Mouse (Mus musculus) spleen, postnatal 36 days (tissue): ENCODE measurements around the gene Stpg4.

Experiments
- DNase-seq, 2 experiments: peaks; one replicate each; pipeline ENCODE4 v3.0.0; 2022; ENCODE audit warnings: low spot score in 2 of 2, mixed read lengths in 1 of 2

The Stpg4 gene

DNA sequence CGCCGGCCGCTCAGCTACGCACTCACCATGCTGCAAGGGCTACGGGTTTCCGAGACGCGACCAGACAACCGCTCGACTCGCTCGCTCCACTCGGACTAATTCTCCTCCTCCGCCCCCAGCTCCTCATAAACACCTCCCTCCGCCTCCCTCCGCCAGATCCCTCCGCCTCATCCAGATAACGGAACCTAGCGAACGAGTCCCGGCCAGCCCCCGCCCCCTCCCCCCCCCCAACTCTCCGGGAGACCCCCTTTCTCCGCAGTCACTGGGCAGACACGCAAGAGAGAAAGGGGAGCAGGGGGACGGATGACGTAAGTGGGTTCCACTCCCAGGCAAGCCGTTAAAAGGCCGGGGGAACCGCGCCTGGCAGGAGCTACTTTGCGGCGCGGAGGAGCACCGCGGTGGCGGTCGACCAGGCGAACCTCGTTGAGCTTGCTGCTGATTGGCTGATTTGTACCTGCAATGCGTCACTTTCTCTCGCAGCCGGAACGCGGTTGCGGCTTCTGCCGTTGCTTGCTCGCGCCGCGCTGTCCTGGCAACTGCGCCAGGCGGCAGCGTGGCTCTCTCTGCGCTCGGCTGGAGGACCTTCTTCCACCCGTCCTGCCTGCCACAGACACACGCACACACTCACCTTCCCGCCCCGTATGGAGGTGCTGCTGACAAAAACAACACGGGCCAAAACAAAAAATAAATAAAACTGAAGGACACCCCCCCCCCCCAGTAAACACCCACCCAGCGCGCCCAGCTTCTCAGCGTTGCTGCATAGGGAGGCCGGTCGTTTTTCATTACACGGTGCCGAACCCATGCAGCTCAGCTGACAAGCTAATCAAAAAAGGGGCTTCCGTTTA is 19.4 kb upstream of the Stpg4 start, which contains the start of gene Calm2:
TSS of gene Calm2 (minus strand) at position 169 of the 845 bp plus-strand sequence.
- DNase-seq = peak; percentile 97 to 98

DNA sequence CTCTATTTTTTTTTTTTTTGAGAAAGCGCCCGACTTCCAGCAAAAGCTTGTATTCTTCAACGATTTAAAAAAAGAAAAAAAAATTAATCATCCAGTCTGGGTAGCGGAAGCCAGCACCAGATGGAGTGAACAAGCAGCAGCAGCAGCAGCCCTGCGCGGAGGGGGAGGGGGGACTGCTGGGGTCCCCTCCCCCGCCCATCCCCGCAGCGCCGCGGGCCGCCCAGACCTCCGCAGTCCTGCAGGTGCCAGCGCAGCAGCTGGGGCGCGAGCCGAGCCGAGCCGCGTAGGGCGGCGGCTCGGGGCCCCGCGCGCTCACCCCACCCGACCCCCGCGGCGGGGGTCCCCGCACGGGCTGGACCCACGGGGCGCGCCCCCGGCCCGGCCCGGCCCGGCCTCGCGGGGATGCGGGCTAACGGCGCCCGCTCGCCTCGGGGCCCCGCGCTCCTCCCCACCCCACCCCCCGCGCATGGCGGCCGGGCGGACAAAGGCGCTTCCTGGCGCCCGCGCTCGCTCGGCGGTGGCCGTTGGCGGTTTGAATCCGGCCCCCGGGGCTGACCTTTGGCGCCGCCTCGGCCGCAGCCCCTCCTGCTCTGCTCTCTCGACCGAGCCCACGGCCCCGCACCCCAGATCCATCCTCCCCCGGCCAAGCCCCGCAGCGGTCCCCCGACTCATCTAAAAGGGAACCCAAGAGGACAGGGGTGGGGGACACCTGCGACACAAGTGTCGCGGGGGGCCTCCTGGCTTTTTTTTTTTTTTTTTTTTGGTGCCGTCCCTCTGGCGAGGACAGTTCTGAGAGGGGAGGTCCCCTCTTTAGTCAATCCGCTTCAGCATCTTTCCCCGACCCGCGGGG is 18.6 kb upstream of the Stpg4 start:
- peak; percentile 68 to 74 for DNase-seq

DNA sequence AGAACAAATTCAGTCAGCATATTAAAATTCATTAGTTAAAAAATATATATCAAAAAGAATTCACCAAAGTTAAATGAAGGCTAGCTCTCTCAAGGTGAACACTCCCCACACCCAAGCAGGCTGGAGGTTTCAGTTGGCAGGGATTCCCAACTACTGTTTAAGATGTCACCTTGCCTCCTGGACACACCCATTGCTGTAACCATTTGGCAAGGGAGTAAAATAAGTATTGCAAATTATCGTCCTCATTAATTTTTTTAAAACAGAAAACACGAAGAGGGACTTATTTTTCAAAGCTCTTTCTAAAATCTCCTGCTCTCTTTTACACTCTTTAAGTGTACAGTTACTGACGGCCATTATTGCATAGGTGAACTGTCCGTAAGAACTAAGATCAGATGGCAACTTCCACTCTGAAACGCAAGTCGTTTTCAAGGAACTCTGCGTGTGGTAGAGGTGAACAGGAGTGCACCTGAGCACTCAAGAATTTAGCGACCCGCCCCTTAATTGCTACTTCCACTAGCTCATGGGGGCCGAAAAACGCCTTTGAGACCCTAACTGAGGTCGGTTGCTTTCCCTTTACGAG is 17.9 kb upstream of the Stpg4 start:
- peak in 1 of 2 experiments; percentile 17 for DNase-seq

DNA sequence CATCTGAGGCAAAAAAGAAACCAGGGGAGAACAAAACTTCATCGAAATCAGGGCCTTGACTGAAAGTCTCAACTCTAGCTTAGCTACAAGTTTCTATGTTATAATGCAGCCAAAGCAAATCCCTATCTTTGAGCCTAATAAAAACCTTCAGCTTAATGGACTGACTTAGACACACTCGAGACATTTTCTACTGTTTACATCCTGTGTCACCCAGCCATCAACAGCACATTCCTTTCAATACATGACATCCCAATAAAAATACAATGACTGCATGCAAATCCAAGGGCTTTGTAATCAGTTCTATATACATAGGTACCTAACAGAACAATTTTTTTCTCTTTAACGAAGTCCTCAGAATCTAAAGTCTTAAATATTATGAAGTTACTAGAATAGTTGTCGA is 17.2 kb upstream of the Stpg4 start:
- DNase-seq = no peak

DNA sequence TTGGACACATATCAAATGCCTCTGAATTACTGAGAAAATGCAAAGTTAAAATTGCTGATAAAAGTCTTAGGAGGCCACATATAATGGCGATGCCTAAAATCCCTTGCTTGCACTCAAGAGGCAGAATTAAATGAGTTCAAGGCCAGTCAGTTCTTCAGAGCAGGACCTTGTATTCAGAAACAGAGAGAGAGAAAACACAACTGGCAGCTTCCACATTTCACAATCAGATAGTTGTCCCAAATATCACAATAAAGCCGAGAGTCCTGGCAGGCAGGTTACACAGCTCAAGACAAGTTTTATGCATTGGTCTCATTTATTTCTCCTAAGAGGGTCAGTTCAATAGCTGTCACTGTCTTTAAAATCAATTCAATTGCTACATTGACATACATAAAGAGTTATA is 14.0 kb upstream of the Stpg4 start:
- DNase-seq = no peak

DNA sequence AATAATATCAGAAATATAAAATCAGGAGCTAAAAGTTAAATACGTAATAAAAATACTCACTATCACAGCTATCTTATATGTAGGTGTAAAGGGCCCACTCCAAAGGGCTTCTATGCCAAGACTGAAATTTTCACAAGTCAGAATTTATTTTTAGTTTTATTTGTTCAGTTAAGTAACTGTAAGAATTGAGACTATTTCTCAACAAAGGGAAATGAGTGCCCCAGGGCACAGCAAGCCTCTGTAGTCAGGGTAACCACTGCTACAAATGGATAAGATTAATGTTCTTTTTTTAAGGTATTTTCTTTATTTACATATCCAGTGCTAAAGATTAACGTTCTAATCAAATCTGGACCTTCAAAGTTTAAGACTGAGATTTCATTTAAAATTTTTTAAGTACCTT is 11.9 kb upstream of the Stpg4 start:
- no peak for DNase-seq

DNA sequence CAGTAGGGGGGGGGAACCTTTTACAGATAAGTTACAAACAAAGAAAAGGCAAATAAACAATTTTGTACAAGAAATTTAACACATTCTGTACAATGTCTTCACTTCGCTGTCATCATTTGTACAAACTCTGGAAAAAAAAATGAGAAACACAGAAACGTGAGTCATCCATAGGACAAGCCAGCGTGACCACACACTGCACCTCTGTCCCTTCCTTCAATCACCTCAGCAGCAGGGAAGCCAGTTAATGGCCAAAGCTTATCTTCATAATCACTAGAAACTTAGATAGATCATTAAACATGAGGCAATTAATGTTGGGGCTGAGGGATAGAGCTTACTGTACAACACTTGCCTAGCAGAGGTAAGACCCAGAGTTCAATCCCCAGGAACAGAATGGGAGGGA is 6.4 kb upstream of the Stpg4 start:
- no peak for DNase-seq

DNA sequence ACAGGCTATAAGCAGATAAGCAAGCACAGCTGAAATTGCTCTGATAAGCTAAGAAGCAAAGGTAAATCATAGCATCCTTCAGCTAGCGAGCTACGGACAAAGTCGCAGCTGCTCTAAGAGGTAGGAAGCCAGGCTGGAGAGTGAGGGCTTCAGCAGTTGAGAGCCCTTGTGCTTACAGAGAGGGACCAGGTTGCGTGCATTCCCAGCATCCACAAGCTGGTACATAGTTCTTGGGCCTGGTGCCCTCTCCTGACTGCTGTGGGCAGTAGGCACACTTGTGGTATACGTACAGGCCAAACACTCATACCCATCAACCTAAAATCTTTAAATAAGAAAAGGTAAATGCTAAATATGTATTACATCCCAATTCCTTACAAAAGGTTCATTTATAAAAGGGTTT is 5.2 kb upstream of the Stpg4 start:
- no peak for DNase-seq

DNA sequence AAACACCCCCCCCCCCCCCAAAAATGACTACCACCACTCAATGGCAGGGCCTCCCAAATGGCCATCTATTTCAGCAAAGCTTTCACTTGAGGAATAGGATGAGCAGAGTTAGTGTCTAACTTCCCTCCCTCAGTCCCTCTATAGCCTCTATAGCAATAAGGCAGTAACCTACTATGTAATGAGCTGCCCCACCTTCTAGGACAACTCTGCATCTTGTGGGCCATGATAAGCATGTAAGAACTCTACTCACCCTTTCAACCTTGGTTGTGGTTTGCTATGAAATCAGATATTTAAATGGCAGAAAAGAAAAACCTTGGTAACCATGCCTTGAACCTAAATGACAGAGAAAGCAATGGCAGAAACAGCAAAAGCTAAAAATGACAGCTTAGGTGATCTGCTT is 4.8 kb upstream of the Stpg4 start:
- no peak for DNase-seq

DNA sequence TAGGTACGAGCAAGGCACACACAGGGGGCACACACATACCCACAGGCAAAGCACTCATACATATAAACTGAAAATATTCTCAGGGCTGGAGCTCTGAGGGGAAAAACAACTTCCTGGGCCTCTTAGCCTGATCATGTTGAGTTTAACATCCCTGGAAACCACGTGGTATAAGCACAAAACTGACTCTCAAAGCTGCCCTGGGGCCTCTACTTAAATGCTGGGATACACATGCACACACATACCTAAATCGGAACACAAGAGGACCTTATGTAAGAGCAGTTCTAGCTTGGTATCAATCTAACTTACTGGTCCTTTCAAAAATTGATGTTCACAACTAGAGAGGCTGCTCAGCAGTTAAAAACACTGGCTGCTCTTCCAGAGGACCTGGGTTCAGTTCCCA is 1.9 kb upstream of the Stpg4 start:
- DNase-seq = no peak

DNA sequence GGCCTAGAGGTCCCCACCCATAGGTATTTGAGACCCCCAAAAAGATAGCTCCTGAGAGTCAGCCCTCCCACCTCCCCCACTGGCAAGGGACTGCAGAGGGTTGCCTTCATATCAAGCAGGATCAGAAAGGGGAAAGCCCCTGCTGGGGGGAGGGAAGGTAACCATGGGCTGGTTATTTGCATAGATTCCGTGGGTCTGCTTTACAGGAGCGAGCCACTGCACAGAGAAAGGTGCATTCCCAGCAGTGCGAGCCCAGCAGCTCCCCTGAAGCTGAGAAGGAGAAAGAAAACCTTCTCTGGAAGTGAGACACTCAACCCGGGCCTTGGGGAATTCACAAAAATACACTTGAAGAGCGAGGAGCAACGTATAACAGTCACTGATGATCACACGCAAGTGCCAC is 9.5 kb downstream of the Stpg4 start:
- peak; percentile 33 to 43 for DNase-seq

DNA sequence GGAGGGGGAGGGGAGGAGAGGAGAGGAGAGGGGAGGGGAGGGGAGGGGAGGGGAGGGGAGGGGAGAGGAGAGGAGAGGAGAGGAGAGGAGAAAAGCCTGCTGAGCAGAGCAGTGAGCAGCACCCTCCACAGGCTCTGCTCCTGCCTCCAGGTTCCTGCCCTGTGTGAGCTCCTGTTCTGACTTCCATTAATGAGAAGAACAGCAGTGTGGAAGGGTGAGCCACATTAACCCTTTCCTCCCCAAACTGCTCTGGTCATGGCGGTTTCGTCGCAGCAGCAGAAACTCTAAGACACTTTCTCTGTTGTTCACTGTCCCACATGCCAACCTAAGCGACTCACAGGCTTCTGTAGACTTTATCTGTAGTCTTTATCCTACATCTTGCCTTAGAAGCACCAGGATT is 20.9 kb downstream of the Stpg4 start:
- DNase-seq = no peak

DNA sequence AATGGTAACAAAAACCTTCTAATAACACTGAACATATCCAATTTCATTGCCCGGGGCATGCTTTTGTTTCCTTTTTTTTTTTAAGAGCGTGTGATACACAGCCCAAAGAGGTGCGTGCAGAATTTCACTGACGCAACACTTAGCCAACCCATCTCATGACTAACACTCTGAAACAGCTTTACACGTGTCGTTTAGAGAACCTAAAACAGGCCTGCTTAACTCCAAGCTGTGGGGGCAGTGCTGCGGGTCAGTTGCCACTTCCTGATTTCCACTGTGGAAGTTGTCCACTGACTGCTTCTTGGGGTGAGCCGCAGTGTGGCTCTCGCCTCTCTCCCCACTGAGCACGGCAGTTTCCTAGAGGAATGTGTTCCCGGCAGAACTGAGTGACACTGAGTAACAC is 22.0 kb downstream of the Stpg4 start:
- DNase-seq = peak; percentile 21 to 34

DNA sequence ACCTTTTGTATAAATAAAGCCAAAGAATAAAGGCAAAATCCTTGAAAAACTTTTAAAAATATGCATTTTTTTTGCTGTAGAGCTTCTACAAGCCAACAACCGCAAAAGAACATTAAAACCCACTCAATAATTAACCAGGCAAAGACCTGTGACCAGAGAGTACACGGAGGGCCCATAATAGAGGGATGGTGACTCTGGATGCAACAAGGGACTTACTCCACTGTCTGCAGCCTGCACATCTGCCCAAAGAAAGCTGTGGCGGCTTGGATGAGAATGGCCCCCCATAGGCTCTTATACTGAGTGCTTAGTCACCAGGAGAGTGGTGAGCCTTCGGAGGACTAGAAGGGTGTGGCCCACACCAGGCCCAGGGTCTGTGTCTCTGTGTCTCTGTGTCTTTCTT is 24.1 kb downstream of the Stpg4 start:
- no peak for DNase-seq

DNA sequence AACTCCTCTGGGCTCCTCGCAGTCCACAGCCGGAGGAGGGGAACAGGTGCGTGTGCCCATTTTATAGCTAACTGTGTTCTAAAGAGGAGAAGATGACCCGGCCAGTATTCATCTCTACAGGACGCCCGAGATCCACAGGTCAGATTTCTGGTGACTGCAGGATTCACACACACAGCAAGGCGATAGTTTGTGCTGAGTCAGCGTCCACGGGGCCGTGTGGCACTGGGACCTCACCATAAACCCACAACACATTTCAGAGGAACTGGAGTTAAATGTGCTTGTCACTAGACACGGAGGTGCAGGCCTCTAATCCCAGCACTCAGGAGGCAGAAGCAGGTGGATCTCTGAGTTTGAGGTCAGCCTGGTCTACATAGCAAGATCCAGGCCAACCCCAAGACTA is 25.1 kb downstream of the Stpg4 start:
- DNase-seq = no peak

DNA sequence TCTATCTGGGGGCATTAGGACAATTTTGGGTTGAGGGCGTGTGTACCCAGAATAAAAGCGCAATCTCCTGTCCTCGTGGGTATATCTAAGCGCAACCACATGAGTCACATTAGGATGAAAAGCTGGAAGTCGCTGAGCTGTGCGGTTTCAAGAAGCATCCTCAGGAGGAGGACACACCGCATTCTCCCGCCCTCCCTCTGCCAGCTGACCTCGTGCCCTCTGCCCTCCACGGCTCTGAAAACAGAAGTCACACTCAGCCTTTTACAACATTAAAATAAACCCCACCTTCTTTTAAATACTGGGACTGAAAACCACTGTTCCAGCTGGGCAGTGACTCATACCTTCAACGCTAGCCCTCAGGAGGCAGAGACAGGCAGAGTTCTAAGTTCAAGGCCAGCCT is 30.5 kb downstream of the Stpg4 start:
- no peak for DNase-seq

DNA sequence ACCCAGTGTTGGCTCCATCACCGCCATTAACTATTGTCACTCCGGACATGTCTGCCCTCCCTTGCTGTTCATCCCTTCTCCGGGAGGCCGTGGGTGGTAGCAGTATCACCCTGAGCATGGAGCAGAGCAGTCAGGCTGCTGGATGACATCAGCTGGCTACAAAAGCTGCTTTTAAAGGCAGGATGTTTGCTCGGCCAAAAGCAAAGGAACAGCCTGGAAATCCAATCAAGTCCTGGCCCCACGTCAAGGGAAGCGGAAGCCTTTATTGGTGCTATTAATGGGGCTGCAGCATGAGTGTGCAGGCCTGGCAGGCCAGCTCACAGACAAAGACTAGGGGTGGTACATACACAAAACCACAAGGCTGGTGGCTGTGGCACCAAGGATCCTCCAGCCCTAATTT is 36.3 kb downstream of the Stpg4 start:
- no peak for DNase-seq

DNA sequence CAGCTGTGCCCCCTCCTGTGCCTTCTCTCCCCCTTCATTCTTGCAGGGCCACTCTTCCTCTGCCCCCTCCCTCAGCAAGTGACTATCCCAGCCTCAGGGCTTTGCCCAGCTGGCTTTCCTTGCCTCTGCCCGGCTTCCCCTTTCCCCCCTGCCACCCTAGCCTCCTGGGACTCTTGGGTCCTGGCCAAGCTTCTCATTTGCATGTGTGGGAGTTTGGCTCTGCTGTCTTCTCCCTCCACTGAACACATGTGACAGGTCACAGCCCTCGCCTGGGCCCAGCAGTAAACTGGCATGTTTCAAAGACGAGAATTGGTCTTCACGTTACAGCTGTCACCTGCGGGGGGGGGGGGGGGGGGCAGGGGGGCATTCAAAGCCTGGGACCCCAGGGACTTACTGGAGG is 40.5 kb downstream of the Stpg4 start:
- peak; percentile 79 to 81 for DNase-seq

DNA sequence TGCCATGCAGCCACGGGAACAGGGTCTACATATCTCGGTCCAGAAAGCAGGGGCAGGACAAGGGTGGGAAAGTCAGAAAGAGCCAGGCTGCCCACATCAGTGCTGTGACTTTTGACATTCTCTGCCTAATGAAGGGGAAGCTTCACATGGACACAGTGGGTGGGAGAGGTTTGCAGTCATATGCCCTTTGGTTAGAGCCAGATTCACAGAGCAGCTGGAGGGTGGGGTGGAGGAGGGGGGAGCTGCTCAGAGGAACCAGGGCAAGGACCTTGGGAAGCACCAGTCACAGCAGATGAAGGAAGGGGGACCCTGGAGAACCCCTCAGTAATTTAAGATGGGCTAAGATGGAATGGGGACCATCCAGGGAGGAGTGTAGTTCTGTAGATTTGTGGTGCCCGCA is 41.7 kb downstream of the Stpg4 start:
- no peak for DNase-seq

DNA sequence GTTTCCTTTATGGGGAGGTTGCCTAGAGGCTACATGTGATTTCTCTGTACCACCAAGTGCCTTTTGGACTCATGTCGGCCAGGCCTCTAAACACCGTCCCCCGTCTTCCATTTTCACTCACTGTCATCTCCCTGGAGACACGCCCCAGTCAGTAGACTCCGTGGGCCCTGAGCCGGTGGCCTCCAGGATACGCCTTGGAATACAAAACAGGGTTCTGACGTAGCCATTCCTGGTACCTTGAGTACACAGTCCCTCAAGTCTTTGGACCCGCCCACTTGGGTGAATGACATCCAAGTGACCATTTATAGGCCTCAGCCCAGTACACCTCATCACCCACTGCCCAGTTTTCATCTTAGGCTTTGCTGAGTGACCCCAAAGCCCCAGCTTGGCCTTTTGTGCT is 46.9 kb downstream of the Stpg4 start:
- no peak for DNase-seq

DNA sequence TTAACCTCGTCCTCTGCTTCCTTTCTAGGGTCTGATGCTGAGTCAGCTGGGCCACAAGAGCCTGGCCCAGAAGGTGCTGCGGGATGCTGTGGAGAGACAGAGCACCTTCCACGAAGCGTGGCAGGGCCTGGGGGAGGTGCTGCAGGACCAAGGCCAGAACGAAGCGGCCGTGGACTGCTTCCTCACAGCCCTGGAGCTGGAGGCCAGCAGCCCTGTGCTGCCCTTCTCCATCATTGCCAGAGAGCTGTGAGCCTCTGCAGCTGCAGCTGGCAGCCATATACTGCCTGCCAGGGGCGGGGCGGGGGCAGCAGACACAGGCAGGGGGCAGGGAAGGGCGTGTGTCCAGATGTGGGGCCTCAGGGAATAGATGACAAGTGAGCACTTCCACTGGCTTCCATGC is 47.7 kb downstream of the Stpg4 start:
- no peak for DNase-seq

DNA sequence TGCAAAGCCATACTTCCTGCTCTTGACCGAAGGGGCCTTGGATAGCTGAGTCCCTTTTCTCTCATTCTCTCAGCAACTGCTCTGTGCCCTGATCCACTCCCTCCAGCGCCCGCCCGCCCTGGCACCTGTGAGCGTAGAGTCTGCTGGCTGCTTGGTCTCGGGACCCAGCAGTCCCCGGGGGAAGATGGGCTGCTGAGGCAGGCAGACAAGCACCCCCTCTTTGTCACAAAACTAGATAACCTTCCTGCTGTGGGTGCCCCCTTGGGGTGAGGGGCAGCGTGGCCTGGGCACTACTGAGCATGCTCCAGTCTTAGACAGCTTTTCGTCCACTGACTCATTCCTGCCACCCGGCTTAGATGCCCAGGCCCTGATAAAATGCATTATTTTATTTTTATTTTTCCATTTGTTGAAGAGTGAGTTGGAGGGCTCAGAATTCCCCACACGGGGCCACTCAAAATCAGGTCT is 48.3 kb downstream of the Stpg4 start:
- no peak for DNase-seq
